Mouse (Mus musculus): Measurements from ENCODE around the gene Tagln2.
A peak's percentile ranks its signal among the peaks of the same experiment; 100 is the strongest.

Gene Tagln2

GRCm38 (mm10) chr1:172481540-172482280, 18.1 kb upstream of the Tagln2 start, which contains the start of gene Igsf9:
Gene Igsf9, plus strand, starts transcription at chr1:172481788.
- DNase-seq, result peak; percentile 93

DNA sequence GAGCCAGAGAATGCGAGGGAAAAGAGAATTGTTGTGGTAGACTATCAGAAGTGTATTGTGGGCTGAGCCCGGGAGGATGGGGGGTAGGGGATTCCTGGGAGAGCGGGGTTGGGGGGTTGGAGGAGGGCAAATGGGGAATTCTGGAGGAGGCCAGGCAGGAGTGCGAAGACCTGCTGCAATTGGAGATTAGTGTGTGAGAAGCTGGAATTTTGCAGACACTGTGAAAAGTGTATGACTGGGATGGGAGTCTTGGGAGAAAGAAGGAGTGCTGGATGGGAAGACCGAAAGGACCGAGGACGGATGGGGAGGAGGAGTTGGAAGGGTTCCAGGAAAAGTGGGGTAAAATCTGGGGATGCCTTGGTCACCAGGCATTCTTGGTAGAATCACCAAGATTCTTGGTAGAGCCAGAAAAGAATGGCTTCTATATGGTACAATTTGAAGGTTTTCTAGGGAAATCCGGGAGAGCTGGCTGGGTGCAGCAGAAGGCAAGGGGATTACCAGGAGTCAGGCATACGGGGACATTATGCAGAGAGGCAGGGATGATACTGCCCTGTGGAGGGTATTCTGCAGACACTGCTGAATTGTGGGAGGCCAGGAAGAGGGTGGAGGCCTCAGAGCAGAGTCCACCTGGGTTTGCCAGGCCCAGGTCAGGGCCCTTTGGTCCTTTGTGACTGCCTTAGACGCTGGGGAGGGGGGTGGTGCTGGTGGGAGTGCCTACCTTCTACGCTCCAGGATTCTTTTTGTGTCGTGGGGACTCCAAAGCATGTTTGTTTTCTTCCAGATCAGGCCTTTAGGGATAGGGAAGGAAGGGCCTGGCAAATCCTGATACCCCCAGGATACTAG, 17.1 kb upstream of the Tagln2 start:
- DNase-seq, result no peak

GRCm38 (mm10) chr1:172483361-172483660, 16.5 kb upstream of the Tagln2 start:
- DNase-seq, result no peak

- DNase-seq, result no peak
Measured at GRCm38 (mm10) chr1:172484236-172484635, 15.6 kb upstream of the Tagln2 start.

- DNase-seq, result no peak
Measured at GRCm38 (mm10) chr1:172484671-172485070, 15.2 kb upstream of the Tagln2 start.

DNA sequence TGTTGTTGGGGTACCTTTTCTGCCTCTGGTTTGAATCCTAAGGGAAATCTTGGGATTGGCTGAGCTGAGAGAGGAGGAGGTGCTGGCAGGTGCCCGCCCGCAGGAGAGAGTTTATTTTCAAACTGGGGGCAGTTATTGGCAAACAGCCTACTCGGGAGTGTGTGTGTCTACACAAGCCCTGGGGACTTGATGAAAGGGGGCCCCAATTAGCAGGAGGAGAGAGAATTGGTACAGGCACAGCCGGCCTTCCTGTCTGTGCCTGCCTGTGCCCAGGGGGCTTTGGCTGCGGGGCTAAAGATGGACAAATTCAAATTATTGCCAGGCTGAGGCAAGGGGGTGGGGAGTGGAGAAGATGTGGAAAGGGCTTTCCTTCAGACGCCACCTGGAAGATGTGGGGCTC, 14.0 kb upstream of the Tagln2 start:
- DNase-seq, result no peak

DNA sequence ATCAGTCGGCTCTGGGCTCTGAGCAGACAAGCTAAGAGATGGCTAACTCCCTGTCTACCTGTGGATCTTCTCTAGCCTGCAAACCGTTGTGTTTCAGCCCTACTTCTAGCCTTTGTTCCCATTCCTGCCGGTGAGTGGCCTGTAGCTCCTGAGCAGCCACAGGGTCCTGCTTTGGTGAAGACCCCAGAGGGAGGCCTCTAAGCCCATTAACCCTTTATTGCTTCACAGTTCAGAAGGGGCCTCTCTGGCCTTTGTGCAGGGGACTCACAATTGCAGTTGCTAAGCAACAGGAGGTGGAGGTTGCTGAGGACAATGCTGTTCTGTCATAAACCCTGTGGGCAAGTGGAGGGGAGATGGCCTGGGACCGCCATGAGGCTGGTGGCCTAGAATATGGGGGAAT, 13.6 kb upstream of the Tagln2 start:
- no peak for DNase-seq

GRCm38 (mm10) chr1:172486651-172487050, 13.2 kb upstream of the Tagln2 start:
- no peak for DNase-seq

GRCm38 (mm10) chr1:172487859-172488258, 12.0 kb upstream of the Tagln2 start:
- no peak for DNase-seq

DNA sequence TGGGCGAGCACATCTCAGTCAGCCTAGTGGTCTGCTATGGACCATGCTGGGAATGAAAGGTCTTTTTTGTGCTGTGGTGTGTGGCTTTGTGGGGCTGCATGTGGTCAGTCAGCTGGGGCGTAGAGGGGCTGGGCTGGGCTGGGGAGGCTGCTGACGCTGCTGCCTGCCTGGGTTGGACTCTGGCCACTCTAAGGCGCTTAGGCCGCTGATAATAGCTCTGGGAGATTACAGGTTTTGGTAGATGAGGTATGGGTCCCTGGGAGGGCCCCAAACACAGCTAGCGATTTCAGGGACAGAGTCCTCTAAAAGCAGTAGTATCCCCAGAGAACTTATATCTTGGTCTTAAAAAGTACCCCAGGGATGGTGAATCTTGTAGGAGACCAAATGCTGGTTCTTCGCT, 11.0 kb upstream of the Tagln2 start:
- DNase-seq, result no peak

GRCm38 (mm10) chr1:172489585-172490250, 10.1 kb upstream of the Tagln2 start:
- DNase-seq, result no peak

GRCm38 (mm10) chr1:172490261-172490661, 9.6 kb upstream of the Tagln2 start:
- DNase-seq, result peak; percentile 96

DNA sequence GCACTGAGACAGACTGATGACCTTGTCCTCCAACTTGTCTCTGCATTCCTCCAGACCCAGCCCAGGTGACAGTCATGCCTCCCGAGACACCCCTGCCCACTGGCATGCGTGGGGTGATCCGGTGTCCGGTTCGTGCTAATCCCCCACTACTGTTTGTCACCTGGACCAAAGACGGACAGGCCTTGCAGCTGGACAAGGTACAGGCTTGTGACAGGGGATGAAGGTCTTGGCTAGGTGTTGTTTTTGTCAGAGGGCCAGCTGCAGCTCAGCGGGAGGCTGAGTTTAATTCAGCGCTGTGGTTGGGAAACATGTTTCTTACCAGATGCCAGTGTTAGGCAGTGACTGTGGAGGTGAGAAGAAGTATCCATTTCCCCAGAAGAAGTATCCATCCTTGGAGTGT, 7.8 kb upstream of the Tagln2 start:
- DNase-seq, result no peak

DNA sequence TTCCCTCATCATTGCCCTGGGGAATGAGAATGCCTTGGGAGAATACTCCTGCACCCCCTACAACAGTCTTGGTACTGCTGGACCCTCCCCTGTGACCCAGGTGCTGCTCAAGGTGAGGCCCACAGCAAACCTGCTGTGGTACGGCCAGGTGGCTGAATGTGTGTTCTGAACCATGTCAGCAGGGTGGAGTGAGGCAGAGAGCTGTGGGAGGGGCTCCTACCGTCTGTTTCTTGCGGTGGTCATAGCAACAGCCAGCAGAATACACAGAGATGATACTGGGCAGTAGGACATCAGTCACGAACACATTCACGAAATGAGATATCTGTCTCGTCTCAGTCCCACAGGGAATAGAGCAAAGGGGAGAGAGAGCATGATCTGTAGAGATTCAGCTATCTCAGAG, 6.3 kb upstream of the Tagln2 start:
- DNase-seq, result no peak

DNA sequence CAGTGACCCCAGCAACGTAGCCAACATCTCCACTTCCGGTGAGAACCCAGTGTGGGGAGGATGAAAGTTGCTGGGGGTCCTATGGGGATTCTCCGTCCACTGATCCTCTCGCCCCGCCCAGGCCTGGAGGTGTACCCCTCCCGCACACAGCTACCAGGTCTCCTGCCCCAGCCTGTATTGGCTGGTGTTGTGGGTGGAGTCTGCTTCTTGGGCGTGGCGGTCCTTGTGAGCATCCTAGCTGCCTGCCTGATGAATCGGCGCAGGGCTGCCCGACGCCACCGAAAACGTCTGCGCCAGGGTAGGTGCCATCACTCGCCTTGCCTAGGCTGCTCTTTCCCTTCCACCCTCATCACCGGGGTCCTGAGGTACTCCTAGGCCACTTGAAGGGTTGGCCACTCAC, 3.8 kb upstream of the Tagln2 start:
- DNase-seq, result no peak

DNA sequence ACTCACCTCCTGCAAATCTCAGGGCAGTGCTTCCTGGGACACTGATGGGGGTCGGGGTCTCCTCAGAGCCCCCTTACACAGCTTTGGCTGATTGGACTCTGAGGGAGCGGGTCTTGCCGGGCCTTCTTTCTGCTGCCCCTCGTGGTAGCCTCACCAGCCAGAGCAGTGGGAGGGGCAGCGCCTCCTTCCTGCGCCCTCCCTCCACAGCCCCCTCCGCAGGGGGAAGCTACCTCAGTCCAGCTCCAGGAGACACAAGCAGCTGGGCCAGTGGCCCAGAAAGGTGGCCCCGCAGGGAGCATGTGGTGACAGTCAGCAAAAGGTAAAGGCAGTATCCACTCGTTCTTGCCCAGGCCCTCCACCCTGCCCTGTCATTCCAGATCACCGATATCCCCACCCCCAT, 2.4 kb upstream of the Tagln2 start:
- no peak for DNase-seq

DNA sequence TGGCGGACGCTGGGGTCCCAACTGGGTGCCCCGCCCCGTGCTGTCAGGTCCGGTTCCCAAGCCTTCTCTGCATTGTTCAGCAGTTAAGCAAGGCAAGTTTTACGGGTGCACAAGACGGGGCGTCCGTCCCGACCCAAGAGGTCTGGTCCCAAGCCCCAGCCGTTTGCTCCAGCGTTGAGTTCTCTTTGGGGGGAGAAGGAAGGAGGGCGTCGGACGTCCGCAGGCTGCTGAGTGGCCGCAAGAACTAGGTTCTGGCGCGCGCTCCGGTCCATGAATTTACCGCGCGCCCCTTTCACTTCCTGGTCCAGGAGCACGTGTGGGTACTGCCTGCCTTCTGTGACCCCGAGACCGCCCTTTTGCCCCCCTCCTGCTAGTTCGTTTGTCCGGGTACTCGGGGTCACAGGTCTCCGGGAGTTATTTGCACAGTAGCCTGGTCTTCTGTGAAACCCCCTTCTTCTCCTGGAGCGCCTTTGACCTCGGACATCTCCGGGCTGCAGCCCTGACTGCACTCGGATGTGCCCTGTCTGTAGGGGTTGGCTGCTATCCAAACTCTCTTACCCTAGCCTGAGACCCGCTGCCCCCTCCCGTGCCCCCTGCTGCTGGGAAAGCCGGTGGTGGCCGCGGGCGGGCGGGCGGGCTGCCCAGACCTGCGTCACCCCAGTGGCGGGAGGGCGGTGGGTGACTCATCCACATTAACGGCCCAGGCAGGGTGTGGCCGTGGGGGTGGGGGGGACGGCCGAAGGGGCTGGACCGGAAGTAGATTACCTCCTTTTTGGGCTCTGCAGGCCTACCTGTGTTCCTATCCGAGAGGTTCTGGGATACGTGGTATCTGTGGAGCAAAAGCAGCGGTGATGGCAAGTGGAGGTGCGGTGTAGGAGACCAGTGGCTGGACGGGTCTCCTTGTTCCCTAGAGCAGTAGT, 864 bp downstream of the Tagln2 start:
- no peak for DNase-seq

- no peak for DNase-seq
Measured at GRCm38 (mm10) chr1:172501371-172502144, 1.7 kb downstream of the Tagln2 start.

DNA sequence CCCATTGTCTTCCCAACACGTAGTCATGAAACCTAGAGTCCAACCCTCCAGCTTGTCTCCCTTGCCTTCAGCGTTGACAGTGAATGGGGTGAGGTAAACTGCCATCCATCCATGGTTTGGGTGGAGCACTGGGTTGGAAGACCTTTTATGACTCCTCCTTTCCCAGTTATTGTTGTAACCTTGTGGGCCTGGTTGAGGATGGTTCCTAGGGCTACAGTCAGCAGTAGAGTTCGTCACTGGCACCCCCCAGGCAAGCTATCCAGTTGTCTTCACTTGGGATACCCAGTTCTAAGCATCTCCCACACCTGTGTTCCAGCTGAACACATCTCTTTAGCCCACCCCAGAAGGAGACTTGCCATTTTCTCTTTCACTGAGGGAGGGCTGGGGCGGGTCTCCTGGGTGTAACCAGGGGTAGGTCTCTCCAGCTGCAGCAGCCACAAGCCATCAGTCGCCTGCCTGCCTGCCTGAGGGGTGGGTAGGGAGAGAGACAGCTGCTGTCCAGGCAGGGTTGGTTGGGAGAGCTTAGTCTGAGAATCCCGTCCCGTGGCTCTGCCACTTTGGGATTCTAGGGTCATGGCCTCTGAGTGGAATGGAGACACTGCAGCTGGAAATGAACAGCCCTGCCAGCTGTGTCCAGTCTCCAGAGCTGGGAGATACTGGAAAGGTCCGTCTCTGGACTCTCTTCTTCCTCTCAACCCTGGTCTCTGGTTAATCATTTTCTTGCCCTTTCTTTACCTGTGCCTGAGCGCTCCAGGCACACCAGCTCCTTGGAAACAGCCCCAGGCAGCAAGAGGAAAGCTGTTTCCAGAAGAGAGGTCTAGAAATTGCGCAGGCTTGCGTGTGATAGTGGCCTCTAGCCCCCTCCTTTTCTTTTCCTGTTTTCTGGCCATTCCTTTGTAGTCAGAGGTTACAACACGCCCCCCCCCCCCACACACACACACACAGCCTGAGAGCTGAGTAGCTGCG, 2.6 kb downstream of the Tagln2 start:
- DNase-seq, result no peak

DNA sequence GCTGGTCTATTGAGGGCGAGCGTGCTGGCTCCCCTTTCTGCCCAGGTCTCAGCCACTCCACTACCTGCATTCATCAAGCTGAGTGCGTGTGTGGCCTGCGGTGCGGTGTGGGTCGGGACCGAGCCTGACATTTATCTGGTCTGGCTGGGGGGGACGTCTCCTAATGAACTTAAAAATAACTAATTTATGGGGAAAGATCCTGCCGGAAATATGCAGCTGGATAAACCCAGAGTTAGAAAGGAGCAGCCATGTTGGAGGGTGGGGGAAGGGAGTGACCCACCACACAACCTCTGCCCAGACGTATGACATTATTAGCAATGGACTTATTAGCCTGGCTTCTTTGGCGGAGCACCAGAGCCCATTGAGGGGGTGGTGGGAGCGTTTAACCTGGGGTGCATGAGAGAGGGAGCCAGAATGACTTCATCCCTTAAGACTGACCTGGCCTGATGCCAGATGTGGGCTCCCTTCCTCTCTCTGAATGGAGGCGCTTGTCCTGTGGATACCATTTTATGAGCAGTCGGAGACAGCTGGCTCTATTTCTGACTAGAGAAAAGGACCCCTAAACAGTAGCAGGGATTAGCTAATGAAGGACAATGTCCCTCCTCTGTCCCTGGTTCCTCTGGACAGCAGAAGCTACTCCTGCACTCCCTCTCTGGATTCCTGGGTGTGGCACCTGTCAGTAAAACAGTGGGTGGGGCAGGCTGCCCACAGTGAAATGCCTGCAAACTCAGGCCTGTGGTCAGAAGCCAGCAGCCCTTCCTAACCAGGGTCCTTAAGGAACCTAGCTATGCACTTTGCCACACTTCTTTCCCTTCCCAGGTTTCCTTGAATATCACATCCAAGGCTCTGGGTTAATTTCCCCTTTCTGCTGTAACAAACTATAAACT, 3.5 kb downstream of the Tagln2 start:
- DNase-seq, result no peak

Data from right cerebral cortex, postnatal 4 days (tissue).